Mouse (Mus musculus) v-Abl transformed pro-B cells (cell line): Measurements from ENCODE around the gene BC048679.

Experiments used
- in situ Hi-C, 2 experiments: fragments of 400-800 bp; cut with MboI; formaldehyde crosslinking; loops; one replicate each; pipeline ENCODE4 v1.15.1; 2025; ENCODE audit not compliant: unreplicated experiment in 2 of 2

Gene BC048679

DNA sequence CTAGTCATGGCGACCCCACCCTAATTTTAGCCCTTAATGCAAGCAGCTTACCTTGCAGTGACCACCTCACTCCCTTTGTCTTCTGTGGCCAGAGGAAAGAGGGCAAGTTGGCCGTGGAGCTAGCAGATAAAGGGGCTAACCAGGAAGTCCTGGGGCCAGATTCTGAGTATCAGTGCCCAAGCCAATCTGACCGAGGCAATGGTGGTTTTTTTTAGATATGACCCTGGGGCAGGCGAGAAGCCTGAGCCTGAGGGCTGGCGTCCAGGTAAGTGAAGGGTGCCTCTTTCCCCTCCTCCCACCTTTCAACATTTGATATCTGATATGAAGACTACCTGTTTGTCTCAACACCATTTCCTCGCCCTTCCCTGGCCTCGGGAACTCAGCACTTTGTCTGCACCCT, at the start of gene BC048679:
Gene BC048679, minus strand, starts transcription at position 101 of the 400 bp plus-strand sequence.
- in situ Hi-C loops = no loop called here

- in situ Hi-C loops = no loop called here
Observed at GRCm38 (mm10) chr7:81542934-81543333, 44.9 kb upstream of the BC048679 start.

DNA sequence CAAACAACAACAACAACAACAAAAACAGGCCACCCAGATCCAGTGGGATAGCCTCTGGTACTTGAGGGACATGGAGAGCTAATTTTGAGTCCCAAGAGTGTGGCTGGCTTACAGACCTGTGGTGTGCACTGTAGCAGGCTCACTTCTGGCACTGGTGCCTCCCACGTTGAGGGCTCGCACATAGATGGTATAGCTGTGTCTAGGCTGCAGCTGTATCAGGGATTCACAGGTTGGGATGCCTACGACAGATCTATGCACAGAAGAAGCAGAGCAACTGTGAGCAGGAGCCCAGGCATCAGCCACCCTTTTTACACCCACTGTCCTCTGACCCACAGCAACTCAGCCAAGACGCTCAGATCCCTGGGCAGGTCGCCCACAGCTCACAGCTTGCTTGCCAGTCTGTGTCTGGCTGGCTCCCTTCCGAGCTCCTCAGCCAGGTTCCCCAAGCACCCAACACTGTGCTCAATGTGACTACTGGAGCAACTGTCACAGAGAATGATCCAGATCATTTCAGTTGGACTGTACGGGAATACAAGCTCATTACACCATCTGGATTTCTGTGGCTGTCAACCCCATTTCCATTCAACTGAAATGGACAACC, 43.9 kb upstream of the BC048679 start:
- in situ Hi-C loops = no loop called here

DNA sequence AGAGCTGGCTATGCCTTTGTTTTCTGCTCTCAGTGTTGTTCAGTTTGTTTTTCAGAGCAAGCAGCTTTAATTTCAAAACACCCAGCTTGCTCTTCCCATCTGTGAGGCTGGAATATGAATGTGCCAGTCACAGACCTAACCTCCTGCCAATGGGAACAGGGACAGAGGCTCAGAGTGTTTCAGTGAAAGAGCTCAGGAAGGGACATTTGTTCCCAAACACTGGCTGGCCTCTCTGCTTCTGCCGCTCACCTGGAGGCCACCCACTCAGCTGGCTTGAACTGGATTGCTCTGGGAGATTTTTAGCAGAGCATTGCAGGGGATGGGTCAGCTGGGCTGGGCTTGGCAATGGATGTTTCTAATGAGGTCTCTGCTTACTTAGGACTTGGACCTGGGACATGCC, 42.9 kb upstream of the BC048679 start:
- in situ Hi-C loops = no loop called here

DNA sequence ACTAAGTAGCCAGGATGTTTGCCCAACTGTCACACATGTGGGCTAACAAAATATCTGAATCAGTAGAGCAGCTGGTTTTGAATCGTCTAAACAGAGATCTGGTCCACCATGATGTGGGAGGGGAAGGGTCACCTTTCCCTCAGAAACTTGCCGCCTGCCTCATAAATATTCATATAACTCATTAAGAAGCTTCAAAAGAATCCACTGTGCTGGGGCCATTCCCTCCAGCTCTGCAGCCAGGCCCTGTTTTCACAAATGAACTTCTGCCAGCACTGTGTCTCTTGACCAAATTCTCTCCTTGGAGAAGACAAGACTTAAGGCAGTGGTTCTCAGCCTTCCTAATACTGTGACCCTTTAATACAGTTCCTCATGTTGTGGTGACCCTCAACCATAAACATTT, 41.5 kb upstream of the BC048679 start:
- in situ Hi-C loops = no loop called here

- in situ Hi-C loops = no loop called here
Observed at GRCm38 (mm10) chr7:81538070-81538675, 40.1 kb upstream of the BC048679 start.

DNA sequence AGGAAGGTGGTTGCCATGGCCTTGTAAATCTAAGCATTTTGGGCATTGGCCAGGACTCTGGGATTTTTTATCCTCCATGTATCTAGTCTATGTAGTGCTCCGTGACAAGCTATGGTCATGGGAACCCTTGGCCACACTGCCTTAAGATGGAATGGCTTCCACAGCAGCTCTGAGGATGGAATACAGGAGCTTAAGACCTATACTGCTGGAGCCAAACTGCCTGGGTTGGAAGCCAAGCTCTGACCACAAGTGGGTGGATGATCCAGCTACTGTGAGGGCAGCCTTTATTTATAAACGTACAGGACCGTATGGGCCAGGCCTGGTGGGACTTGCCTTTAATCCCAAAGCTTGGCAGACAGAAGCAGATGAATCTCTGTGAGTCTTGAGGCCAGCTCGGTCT, 38.4 kb upstream of the BC048679 start:
- in situ Hi-C loops = no loop called here

GRCm38 (mm10) chr7:81531462-81531861, 33.4 kb upstream of the BC048679 start:
- in situ Hi-C loops = no loop called here

GRCm38 (mm10) chr7:81528918-81529317, 30.8 kb upstream of the BC048679 start:
- in situ Hi-C loops = loop anchor here in 1 of 2 experiments (5.0 kb wide), 1 partner anchor 43 kb away; the partner anchor contains the start of gene Whamm

GRCm38 (mm10) chr7:81523663-81524017, 25.6 kb upstream of the BC048679 start:
- in situ Hi-C loops = no loop called here

- in situ Hi-C loops = no loop called here
Observed at GRCm38 (mm10) chr7:81523008-81523662, 25.1 kb upstream of the BC048679 start.

- in situ Hi-C loops = no loop called here
Observed at GRCm38 (mm10) chr7:81516154-81517030, 18.3 kb upstream of the BC048679 start.

DNA sequence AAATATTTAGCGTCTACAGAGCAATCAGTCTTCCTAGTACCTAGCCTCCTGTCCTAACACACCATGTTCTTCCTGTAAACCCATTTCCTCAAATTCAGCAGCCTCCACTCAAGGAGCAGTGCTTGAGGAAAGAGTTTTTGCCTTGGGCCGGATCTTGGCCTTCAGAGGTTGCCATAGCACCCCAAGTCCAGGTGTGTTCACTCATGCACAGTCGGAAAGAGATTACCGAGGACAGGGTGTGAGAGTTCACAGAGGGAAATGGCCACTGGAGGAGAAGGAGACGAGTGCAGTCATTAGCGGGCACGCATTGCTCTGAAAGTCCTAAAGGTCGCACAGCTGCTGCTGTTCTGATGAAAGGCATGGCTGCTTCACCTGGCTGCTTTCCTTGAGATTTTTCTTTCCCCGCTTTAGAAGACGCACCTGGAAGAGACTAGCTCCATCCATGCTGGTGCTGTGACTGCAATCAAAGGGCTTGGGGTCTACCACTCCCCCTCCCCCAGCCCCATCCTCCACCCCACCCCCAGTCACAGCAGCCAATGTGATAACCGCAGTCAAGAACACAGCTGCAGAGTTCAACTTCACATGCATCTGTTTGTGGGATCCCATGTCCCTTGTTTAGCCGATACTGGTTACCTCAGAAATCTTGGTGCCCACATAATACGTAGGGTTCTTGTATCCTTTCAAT, 17.0 kb upstream of the BC048679 start:
- in situ Hi-C loops = no loop called here

- in situ Hi-C loops = no loop called here
Observed at GRCm38 (mm10) chr7:81501050-81501449, 3.0 kb upstream of the BC048679 start.

DNA sequence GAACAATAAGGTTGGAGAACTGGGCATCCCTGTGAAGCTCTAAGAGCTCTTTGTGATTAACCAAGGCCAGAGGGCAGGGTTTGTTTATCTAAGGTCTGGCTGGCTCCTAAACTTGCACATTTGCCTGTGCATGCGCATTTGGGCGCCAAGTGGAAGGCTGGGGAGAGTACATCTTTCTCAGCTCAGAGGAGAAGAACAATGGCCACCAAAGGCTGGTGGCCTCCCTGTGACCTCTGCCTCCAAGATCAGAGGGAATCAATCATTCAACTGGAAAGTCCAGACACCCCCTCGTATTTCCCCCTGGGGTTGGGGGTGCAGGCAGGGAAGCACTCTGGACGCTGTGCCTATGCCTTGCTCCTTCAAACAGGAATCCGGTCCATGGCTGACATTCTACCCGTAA, 910 bp downstream of the BC048679 start:
- in situ Hi-C loops = no loop called here

DNA sequence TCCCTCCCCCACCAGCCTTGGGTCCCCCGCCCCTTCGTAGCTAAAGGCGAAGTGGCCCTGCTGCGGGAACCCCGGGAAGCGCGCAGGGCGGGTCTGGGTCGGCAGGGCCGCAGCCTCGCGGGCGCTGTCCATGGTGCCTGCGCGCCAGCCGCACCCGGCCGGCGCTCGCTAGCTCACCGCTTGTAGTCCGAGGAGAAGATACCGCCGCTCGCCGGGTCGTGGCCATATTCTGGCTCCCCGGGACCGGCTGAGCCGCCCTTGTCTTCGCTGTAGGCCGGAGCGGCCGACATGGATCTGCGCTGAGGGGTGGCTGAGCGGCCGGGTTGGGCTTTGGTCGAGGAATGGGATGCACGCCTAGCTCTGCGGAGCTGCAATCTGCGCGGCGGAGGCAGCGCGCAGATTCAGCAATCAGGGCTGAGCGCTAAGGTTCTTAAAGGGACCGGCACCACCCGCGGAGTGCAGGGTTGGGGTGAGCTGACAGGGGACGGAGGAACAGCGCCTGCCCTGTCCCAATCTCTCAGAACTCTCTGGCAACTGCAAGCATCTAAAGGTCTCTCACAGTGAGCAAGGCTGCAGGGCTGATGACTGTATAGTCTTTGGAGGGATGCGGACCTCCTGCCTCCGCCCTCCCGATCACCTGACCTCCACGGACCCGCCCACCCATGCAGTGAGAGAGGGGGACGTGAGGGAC, 4.6 kb downstream of the BC048679 start, which contains the start of gene Ap3b2:
Gene Ap3b2, minus strand, starts transcription at position 595 of the 691 bp plus-strand sequence.
- in situ Hi-C loops = no loop called here

DNA sequence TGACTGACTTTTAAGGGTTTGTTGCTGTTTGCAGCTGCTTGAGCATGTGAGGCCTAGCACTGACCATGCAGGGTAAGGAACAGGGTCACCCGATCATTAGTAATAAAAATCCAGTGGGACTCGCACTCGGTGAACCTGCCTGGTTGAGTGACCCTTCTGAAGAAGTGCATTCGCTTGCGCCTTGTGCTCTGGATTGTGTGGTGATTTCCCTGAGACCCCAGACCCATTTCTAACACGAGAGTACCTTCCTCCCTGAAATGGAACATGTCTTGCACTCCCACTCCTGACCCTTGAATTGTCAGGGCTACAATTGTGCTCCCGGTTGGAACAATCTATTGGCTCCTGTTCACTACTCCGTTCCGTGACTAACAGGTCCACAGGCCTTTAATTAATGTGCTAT, 5.5 kb downstream of the BC048679 start:
- in situ Hi-C loops = no loop called here

DNA sequence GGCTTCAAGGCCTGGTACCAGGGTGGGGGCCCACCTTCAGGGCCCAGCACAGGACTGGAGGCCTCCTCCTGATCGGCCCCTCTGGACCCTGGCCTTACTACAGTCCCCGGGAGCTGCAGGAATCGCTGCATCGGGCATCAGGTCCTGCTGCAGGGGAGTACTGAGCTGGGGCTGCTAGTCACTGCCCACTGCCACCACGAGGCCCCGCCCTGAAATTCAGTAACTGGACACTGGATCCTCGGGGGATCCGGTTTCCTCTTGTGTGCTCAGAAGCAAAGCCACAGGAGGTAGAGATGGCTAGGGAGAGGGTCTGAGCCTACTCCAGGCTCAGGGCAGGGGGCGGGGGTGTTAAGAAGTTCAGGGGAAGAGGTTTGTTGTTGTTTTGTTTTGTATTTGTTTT, 8.4 kb downstream of the BC048679 start:
- in situ Hi-C loops = no loop called here

DNA sequence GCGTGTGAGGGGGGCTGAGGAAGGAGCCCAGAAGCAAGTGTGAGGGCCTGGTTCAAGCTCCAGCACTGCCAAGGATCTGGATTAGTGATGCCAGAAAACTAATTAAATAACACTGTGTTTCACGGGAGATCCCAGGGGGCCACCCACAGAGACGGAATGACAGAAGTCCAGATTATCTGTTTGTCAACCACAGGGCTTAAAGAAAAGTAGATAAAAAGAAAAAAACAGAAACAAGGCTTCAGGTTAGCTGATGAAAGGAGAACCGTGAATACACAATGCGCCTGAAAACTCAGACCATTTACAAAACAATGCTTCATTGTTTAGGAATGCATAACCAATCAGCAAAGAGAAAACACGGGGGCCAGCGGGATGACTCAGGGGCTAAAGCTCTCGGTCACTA, 17.3 kb downstream of the BC048679 start:
- in situ Hi-C loops = no loop called here

GRCm38 (mm10) chr7:81479531-81480090, 18.5 kb downstream of the BC048679 start:
- in situ Hi-C loops = no loop called here
